Mouse (Mus musculus) urinary bladder, adult 18-20 months (tissue): ENCODE measurements around the gene Nckap5.

ENCODE experiments used
- DNase-seq, 2 experiments: peaks; one replicate each; pipeline ENCODE4 v3.0.0; 2022; ENCODE audit warnings: low spot score in 2 of 2, mixed read lengths in 2 of 2

Nckap5 gene

GRCm38 (mm10) chr1:126473044-126473443, 357.6 kb downstream of the Nckap5 start:
- no peak for DNase-seq

DNA sequence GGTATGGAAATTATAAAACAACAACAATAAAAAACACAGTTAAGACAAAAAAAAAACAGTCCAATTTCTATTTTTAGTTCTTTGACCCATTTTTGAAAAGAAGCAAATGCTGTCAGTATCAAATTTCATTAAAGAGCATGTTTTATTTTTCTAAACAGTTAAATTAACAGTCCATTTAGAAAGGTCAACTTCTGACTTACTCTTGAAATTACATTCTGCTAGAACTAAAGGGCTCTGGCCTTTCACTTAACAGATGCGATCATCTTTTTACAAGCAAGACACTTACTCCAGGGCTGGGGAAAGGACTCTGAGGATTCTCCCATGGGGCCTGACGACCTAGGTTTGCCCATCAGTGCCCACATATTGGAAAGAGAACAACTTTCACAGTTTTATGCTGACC, 359.2 kb downstream of the Nckap5 start:
- no peak for DNase-seq

GRCm38 (mm10) chr1:126470883-126471282, 359.7 kb downstream of the Nckap5 start:
- no peak for DNase-seq

GRCm38 (mm10) chr1:126469818-126470544, 360.6 kb downstream of the Nckap5 start:
- no peak for DNase-seq

- DNase-seq = no peak
Measured at GRCm38 (mm10) chr1:126461527-126462354, 368.9 kb downstream of the Nckap5 start.

GRCm38 (mm10) chr1:126457739-126458138, 372.9 kb downstream of the Nckap5 start:
- DNase-seq = no peak

DNA sequence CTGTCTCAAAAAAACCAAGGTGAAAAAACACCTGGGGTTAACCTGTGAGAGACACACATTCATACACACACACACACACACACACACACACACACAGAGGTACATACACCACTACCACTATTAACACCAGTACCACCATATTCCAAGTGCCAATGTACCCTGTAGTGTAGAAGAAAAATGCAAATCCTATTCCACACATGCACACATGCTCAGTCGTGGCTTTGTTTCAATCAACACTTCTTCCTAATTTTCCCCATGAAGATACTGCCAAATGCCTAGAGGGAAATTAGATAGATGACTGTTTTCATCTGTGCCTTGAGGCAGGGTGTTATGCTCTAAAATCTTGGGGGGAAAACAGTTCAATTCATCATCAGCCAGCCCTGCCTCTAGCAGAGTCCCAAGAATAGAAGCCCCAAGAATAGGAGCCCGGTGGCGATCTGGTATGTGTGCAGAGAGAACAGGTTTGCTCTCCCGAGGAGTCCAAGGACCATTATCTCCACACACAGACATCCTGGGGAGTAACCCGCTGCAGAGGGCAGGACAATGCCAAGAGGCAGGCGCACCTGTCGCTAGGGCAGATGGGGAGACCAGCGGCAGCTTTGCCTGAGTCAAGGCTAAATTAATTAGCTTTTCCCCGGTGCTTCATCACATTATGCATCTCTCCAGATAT, 376.0 kb downstream of the Nckap5 start:
- DNase-seq = no peak

DNA sequence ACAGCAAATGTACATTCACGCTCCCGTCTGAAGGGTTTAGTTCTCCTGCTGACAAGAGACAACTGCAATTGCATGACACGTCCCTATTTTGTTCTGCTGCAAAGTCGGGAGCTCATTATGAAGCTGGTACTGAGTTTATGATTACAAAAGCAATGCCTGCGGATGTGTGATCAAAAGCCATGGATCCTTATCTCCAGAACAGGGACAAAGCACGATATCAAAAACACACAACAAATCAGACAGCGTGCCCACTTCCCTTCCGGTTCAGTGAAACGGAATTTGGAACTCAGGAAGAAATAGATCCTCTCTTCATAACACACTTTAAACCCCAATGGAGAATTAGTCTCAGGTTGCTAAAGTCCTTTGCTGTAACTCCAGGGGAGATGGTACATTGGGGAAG, 379.1 kb downstream of the Nckap5 start:
- no peak for DNase-seq

DNA sequence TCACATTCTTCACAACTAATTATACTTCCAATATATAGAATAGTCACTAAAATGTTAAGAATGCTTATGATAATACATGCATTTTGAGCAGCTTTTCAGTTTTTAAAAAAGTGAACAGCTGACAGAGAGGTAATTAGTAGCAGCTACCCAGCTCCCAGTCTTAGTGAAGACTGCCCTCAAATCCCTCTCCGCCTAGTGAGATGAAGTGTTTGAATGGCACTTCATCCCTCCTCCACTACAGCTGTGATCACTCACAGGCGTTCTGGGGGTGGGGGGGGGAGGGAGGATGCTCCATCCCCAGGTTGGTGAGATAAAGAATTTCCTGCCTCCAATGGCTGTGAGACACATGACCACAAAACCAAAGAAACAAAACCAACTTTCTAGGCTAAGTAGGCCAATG, 381.2 kb downstream of the Nckap5 start:
- DNase-seq = no peak

GRCm38 (mm10) chr1:126443890-126444289, 386.7 kb downstream of the Nckap5 start:
- no peak for DNase-seq

DNA sequence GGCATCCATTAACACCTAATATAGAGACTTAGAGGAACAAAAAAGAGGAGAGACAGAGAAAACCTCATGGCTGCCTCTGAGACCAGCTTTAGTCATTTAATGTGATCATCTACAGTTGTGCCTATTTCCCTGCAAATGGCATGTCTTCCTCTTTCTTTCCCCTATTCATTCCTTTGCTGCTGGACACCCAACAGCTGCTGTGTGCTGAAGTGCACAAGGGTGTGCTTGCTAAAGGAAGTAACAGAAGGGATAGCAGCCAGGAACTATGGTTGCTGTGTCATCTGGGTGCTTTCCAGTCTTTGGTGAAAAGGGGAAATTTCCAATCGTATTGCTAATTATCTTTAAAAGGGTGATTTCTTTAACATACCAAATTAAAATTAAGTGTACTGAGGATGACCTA, 387.9 kb downstream of the Nckap5 start:
- no peak for DNase-seq

- DNase-seq = no peak
Measured at GRCm38 (mm10) chr1:126438000-126438572, 392.5 kb downstream of the Nckap5 start.

DNA sequence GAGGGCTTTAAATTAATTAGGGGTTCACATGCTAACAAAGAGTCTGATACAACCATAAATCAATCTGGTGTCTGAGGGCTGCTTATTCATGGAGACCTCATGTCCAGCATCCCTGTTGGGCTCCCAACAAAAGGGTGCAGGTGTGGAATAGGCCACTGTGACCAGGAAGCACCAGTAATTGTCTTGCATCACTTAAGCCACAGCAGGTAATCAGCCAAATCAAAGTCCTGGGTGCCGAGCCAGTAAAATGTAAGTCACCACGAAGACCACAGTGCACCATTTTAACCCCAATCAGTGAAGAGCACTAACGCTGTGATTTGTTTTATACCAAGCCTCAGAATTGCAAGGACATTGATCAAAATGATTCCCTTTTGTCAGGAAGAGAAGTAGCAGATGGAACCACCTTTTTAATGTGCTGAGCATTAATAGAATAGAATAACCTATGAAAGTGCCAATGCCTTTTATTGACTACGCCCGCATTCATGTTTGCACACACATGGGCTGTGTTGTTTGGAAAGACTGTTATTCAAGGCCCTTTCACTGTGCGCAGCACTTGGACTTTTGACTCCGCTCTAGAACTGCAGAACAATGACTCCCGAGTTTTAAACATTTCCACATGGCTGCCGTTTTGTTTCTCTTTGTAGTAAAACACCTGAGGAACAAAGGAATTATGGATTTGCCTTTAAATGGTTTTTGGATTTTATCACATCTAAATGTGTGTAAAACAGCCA, 393.5 kb downstream of the Nckap5 start:
- DNase-seq = no peak

DNA sequence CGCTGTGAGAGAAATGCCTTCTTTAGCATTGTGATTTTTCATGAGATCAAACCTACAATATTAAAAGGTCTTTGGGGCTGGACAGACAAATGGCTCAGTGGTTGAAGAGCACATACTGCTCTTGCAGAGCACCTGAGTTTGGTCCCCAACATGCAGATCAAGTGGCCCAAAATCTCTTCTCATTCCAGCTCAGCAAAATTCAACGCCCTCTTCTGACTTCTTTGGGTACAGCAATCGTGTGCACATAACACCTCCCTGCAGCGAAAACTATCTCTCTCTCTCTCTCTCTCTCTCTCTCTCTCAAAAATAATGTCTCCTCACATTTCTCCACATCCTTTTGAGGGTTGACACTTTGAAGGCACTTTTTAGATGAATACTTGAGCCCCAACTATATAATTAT, 398.3 kb downstream of the Nckap5 start:
- no peak for DNase-seq

DNA sequence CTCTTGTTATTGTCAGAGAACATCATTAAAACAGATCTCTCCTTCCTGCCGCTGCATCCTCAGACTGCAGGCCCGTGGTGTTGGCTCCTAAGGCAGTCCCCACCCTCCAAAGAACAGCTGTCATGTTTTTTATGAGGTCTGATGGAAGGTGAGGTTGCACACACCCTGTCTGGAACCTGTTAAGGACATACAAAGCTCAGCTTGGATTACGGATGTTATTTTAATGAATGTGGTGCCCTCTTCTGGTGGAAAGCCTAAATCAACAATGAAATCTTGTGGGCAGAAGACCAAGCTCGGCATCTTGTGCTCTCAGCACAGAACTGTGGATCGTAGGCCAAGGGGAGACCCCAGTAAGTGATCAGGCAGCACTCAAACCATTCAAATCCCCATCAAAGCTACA, 399.0 kb downstream of the Nckap5 start:
- DNase-seq = peak; percentile 9 to 19

- DNase-seq = no peak
Measured at GRCm38 (mm10) chr1:126411426-126411825, 419.2 kb downstream of the Nckap5 start.

GRCm38 (mm10) chr1:126407886-126408285, 422.7 kb downstream of the Nckap5 start:
- peak; percentile 13 to 41 for DNase-seq

DNA sequence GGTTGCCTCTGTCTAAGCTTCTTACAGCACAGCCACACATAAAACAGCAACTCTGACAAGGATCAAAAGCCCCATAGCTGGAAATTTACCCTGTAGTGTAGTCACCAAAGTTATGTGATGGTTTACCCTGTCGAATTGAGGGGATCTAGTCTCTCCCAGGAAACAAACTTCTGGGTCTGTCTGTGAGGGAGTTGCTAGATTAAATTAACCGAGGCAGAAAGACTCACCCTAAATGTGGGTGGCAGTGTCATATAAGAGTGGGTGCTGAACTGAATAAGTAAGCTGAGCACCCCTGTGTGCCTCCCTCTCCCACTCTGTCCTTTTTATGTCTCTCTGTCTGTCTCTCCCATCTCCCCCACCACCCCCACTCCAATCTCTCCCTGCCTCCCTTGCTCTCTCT, 425.1 kb downstream of the Nckap5 start:
- DNase-seq = no peak

DNA sequence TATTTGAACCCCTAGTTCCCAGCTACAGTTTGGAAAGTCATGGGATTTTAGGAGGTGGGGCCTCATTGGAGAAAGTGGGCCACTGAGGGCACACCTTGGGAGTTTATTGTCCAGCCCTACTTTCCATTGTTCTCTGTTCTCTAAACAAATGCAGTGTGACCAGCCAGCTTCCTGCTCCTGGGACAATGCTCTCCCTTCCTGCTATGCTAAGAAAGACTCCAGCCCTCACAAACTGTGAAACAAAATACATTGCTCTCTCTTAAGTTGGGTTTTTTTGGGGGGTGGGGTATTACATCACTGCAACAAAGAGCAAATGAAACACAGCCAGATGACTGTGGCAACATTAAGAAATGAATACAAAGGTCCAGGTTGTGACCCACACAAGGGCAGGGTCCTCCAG, 426.6 kb downstream of the Nckap5 start:
- no peak for DNase-seq

- no peak for DNase-seq
Measured at GRCm38 (mm10) chr1:126391204-126391603, 439.4 kb downstream of the Nckap5 start.

DNA sequence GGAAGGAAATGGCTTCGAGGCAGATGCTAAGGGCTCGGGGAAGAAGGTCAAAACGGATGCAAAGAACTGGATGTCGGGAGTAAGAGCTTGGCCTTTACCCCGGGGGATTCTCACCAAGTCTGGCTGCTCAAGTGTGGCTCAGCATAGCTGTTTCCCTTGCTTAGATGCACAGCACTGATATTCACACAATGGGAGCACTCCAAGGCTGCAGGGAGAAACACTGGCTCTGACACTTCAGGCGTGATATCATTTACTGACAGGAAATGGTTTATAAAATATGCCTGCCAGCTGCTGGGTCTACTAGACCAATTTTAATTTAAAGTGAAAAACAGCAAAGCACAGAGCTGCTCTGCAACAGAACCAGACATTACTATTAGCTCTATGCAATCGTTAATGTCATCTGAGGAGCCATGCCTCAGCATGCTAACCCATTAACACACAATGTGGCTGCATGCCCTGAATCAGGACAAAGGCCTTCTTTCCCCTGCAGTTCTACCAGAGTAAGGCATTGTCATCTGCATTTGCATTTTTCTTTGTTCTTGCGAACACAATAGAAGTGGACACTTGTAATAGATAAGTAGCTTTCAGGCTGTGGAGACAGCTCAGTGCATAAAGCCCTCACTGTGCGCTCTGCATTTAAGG, 453.1 kb downstream of the Nckap5 start:
- DNase-seq = no peak
